Mouse (Mus musculus): ENCODE measurements around the gene Tcerg1l.
A peak's percentile ranks its signal among the peaks of the same experiment; 100 is the strongest.

Tcerg1l gene

DNA sequence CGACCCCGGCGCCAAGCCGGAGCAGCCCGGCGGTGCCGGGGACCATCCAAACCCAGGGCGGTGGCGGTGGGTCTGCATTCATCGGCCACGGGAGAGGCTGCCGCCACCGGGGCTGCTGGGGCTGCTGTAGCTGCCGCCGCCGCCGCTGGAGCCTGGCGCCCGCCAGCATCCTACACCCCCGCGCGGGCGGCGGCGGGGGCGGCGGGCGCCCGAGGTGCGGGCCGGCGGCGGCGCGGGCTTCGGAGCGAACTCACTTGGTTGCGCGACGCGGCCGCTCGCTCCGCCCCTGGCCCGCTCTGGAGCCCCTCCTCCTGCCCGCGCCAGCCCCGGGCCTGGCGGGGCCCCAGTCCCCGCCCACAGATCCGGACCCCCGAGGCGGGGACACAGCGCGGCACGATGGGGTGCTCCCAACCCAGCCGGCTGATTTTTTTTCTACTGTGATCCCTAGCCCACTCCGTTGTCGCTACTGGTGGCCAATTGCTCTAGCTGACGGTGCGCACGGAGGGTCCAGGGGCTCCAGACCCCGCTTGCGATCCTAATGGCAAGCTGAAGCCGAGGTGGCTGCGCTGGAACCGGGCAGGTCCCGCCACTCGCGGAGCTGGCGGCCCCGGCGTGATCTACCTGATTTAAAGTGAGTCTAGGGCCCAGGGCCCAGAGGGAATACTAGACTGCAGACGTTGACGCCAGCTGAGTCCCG lies at the start of gene Tcerg1l:
Tcerg1l (minus strand) TSS at position 246 of the 697 bp plus-strand sequence.
- peak; percentile 6 for DNase-seq (ENCODE audit: low spot score)

GRCm38 (mm10) chr7:138442096-138442495 lies 44.6 kb upstream of the Tcerg1l start:
- no peak for DNase-seq (ENCODE audit: low spot score)

DNA sequence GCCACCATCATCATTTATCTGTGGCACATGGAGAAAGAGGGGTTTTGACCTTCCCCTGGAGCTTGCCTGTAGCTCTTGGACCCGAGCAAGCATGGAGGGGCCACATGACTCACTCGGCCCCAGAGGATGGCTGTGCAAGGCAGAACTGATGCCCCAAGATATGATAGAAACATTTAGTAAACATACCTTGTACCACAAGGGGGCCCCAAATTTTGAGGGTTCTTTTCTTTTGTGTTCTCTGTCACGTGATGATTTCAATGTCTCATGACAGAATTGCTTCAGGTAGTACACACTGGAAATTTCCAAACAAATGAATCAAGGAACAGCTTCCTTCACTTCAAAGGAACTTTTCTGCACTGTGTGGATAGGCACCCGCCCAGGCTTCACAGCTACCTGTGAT lies 35.0 kb upstream of the Tcerg1l start:
- no peak for DNase-seq (ENCODE audit: low spot score)

DNA sequence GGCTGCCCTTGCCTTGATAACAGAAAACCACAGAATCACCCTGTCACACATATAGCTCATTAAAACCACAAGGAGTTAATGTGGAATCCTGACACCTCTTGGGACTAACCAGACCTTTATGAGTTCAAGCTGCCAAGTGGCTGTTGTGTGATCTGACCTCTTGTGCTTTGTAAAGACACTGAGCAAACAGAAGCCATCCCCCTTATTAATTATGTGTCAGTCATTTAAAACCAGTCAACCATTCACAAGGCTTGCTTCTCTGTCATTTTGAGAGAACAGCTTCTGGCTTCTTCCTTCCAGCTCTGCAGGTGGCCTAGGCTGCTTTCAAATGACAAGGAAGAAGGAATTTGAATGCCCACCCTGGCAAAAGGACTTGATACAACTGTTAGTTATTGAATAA lies 33.9 kb upstream of the Tcerg1l start:
- no peak for DNase-seq (ENCODE audit: low spot score)

GRCm38 (mm10) chr7:138429916-138430315 lies 32.4 kb upstream of the Tcerg1l start:
- DNase-seq (ENCODE audit: low spot score) = no peak

- DNase-seq (ENCODE audit: low spot score) = peak; percentile 59
These were observed 31.3 kb upstream of the Tcerg1l start for GRCm38 (mm10) chr7:138428826-138429225.

- DNase-seq (ENCODE audit: low spot score) = no peak
These were observed 29.9 kb upstream of the Tcerg1l start for GRCm38 (mm10) chr7:138427441-138427840.

DNA sequence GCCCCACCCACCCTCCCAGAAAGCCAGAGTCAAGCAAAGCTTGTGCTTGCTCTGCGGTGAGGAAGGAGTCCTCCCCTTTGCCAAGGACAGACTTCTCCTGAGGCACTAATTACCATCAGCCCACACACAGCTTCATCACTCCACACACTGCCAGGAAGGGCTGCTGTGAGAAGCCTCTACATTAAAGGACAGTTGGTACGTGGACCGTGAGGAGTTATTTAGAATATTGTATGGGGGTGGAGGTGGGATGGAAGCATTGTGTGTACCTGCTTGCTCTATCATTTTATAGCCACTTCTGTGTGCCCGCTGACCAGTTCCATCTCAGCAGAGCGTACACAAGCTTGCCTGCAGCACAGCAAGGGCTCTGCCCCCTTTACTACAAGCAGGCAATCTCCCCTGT lies 16.0 kb upstream of the Tcerg1l start:
- peak; percentile 23 for DNase-seq (ENCODE audit: low spot score)

- no peak for DNase-seq (ENCODE audit: low spot score)
These were observed 4.1 kb upstream of the Tcerg1l start for GRCm38 (mm10) chr7:138401641-138402040.

- no peak for DNase-seq (ENCODE audit: low spot score)
These were observed 3.2 kb upstream of the Tcerg1l start for GRCm38 (mm10) chr7:138400506-138401272.

DNA sequence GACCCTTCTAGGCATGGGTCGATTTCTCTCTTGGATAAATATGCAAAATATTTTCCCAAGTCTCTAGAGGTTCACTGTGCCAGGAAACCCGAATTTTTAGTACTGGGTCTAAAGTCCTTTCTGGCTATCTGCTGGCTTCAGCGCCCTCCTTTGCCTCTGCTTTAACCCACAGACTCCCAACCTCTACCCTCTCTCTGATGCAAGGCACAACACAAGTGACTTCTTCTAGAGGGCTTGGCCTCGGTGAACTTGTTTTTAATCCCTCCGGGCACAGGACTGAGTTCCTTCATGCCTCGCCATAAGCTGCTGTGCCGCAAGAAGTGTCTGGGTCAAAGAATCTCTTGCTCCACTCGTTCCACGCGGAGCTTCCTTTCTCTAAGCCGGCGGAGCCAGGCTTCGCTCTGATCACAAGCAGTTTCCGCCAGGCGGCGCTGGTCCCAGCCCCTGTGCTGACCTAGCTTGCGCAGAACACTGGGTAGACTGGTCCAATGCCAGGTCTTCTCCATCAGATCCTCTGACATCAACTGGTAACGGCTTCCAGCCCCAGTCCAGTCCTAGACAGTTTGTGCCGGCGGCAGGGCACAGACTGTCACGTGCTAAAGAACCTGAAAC lies 758 bp upstream of the Tcerg1l start:
- DNase-seq (ENCODE audit: low spot score) = peak; percentile 76

GRCm38 (mm10) chr7:138396863-138397484 lies 556 bp downstream of the Tcerg1l start:
- peak; percentile 4 for DNase-seq (ENCODE audit: low spot score)

DNA sequence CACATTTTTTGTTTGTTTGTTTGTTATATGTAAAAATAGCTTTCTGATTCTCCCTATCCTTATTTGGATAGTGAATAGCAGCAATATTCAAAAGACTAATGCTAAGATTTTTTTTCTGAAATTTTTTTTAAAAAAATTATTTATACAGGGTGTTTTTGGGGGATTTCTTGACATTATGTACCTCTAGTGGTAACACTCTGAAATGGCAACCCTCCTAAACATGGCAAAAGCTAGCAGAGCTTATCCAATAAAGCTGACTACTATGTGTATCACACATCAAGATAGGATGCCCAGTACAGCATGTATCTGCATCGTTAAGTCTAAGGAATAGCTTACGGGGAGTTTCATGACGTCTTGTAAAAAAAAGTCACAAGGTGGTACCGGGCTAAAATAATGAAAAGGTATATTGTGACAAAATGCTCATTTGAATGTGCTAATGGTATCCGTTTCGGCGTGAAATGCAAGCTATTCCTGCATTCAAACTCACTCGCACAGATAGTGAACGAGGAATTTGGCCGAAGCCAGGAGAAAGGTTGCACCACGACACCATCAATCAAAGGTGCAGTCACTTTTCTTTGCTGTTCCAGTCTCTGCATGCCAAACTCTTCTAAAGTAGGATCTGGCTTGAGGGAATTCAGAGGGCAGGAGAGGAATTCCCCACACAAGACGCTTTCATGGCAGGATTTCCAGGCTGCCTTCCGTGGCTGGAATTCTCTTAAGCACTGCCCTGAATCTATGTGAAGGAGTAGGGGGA lies 1.2 kb downstream of the Tcerg1l start:
- DNase-seq (ENCODE audit: low spot score) = peak; percentile 6

DNA sequence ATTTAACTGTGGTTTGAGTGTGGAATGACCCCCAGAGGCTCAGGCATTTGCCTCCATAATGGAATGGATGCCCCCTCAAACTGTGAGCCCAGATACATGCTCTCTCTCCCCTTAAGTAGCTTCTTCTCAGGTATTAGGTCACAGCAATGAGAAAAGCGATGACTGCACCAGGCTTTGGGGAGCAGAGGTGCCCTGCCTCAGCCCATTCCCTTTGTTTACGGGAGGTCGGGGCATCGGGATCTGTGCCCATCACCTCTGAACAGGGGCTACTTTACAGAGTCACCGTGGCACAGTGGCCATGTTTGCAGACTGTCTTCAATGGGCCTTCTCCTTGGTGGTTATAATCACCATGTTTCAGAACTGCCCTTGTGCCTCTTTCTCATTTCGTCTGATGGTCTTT lies 7.6 kb downstream of the Tcerg1l start:
- no peak for DNase-seq (ENCODE audit: low spot score)

GRCm38 (mm10) chr7:138389071-138389470 lies 8.5 kb downstream of the Tcerg1l start:
- DNase-seq (ENCODE audit: low spot score) = no peak

DNA sequence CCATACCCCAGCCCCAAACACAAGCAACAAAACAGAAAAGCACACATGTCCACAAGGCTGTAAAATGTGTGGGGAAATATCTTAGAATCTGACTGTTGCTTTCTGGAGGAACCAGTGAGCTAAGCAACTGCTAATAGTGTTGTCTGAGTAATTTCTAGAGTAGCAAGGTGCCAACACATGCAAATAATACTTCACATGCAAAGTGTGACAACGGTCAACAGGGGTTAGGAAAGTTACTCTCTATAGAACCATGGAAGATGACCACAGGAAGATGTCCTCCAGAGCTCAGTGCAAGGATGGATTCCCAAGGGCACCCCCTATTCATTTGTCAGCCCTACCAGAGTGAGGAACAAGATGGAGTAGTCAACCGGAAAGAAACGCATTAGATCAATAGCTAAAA lies 18.3 kb downstream of the Tcerg1l start:
- DNase-seq (ENCODE audit: low spot score) = no peak

DNA sequence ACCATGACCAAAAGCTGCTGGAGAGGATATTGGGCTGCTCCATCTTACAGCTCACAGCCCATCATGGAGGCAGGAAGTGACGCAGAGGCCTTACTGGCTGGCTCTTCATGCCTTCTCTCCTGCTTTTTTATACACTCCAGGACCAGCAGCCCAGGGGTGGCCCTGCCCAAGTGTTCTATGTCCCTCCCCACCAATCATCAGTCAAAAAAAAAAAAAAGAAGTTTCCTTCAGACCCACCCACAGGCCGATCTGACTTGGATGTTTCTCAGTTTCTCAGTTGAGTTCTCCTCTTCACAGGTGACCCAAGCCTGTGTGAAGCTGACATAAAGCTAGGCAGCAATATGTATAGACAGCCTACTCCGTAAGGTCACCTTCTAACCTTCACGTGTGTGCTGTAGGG lies 19.0 kb downstream of the Tcerg1l start:
- DNase-seq (ENCODE audit: low spot score) = no peak

DNA sequence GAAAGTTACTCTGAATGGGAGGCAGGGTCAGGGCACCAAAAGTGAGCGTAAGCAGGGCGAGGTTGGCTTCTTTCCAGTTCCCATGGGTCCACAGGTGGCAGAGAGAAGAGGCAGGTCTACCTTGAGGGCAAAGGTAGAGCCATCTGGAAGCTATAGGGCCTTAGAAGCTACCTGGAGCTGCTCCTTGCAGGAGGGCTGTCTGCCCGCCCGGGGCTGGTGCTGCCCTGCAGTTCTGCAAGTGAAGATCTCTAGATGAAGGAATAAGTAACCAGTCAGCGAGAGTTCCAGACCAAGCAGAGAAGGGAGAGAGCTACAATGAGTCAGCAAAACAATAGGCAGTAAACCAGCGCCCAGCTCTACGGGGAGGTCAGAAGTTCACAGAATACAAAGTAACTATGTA lies 22.0 kb downstream of the Tcerg1l start:
- DNase-seq (ENCODE audit: low spot score) = no peak

DNA sequence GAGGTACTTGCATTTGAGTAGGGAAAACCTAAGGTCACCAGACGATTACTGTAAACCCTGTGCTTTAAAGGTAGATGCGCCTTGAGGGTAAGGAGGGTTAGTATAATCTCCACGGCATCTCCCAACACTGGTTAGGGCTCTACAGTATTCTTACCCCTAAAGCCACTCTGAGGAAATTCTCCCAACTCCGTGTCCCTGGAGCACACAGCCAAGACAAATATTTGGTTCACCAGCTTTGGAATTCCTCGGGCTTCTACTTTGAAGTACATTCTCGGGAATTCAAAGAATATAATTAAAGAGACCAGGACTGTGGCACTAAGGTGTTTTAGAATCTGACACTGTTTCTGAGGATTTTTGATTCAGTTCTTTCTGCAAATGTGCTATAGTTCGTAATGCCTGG lies 23.2 kb downstream of the Tcerg1l start:
- DNase-seq (ENCODE audit: low spot score) = no peak

DNA sequence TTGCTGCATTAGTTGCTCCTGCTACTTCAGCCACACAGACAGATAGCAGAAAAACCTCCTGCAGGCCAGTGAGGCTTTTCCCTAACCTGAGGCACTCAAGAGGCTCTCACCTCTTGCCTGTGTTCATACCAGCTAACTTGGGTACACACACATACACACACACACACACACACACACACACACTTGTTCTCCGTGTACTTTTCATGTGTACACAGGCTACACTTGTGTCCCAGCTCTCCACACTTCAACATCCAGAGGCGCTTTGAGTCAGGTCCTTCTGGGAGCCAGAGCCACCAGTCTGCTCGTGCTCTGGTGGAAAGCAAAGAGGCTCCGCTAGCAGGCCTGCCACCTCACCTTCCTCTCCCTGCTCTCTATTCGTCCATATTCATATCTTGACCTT lies 24.0 kb downstream of the Tcerg1l start:
- no peak for DNase-seq (ENCODE audit: low spot score)

DNA sequence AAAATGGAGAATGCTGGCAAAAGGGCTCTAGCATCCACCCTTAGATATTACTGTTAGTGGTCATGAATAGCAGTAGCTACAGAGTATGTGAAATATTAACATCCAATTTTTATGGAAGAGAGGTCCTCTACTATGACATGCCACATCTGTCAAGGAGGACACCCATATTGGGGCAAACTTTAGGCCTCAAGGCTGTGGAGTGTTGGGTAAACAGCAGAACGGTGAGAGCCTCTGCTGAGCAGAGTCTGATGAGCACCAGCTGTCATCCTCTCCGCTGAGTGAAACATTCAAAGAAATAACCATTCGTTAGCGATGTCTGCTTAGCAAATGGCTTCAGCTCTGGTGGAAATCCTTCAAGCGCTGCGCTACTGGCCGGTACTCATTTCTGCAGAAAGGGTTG lies 30.0 kb downstream of the Tcerg1l start:
- no peak for DNase-seq (ENCODE audit: low spot score)

- DNase-seq (ENCODE audit: low spot score) = peak; percentile 8
These were observed 32.0 kb downstream of the Tcerg1l start for GRCm38 (mm10) chr7:138365519-138365918.
